Mouse (Mus musculus): ENCODE measurements around the gene Vgf. TPM values are rescaled to one million over a fixed set of nuclear protein-coding genes. Genes with fewer than 3 reads are reported as not detected.

The Vgf gene
- polyA plus RNA-seq, 1 experiment from 2014 or later, result 14.0 TPM

- H3K27ac ChIP-seq (replicated peaks), result no peak overlapping the region
- H3K9me3 ChIP-seq (replicated peaks), result no peaks in the 10 kb centered on the region
- peaks cover 48% of the 10 kb centered on the region for H3K27me3 ChIP-seq (replicated peaks)
- WGBS, result under 1% methylated on average over 78 of the region's 78 CpGs
- H3K4me3 ChIP-seq (replicated peaks), result peak overlapping the region; percentile 58
- H3K36me3 ChIP-seq, result peaks cover 9% of the 10 kb centered on the region
- peak overlapping the region; percentile 100 for H3K4me2 ChIP-seq
- H3K9ac ChIP-seq (replicated peaks), result peak overlapping the region; percentile 62
- ATAC-seq (ENCODE audit: low FRiP score), result no peak
- peaks cover 48% of the 10 kb centered on the region for H3K4me1 ChIP-seq
Observed at GRCm38 (mm10) chr5:137031076-137032032, 5.2 kb downstream of the Vgf start.

GRCm38 (mm10) chr5:137032033-137032421 lies 5.8 kb downstream of the Vgf start:
- peak; percentile 0; the same call in 1 of the 2 replicates for ATAC-seq (ENCODE audit: low FRiP score)
- Histone ChIP-seq H3K27ac (replicated peaks) (0 out of 2 replicates have a peak overlapping the region, but pooled peaks have one; percentile 41), H3K9ac (replicated peaks) (peak overlapping the region; percentile 62), H3K9me3 (replicated peaks) (no peaks in the 10 kb centered on the region), H3K4me3 (replicated peaks) (peak overlapping the region; percentile 58), H3K36me3 (peaks cover 15% of the 10 kb centered on the region), H3K4me1 (peaks cover 48% of the 10 kb centered on the region), H3K4me2 (peak overlapping the region; percentile 100), H3K27me3 (replicated peaks) (peaks cover 42% of the 10 kb centered on the region)
- under 1% methylated on average over 28 of the region's 33 CpGs for WGBS

GRCm38 (mm10) chr5:137032641-137033074 lies 6.5 kb downstream of the Vgf start:
- peak; percentile 57 for ATAC-seq (ENCODE audit: low FRiP score)
- peak overlapping the region; percentile 62 for H3K9ac ChIP-seq (replicated peaks)
- peaks cover 48% of the 10 kb centered on the region for H3K4me1 ChIP-seq
- peak overlapping the region; percentile 100 for H3K4me2 ChIP-seq
- no peaks in the 10 kb centered on the region for H3K9me3 ChIP-seq (replicated peaks)
- H3K4me3 ChIP-seq (replicated peaks), result peak overlapping the region; percentile 58
- peaks cover 22% of the 10 kb centered on the region for H3K36me3 ChIP-seq
- peaks cover 38% of the 10 kb centered on the region for H3K27me3 ChIP-seq (replicated peaks)
- H3K27ac ChIP-seq (replicated peaks), result 0 out of 2 replicates have a peak overlapping the region, but pooled peaks have one; percentile 41
- WGBS, result 2% methylated on average over 40 of the region's 49 CpGs

GRCm38 (mm10) chr5:137036211-137036610 lies 10.0 kb downstream of the Vgf start:
- peaks cover 51% of the 10 kb centered on the region for H3K36me3 ChIP-seq
- WGBS, result 91% methylated on average over 13 of the region's 13 CpGs
- H3K27ac ChIP-seq (replicated peaks), result no peak overlapping the region
- no peak overlapping the region for H3K4me2 ChIP-seq
- ATAC-seq (ENCODE audit: low FRiP score), result no peak
- no peaks in the 10 kb centered on the region for H3K9me3 ChIP-seq (replicated peaks)
- peaks cover 22% of the 10 kb centered on the region for H3K4me1 ChIP-seq
- no peak overlapping the region for H3K9ac ChIP-seq (replicated peaks)
- H3K4me3 ChIP-seq (replicated peaks), result no peak overlapping the region
- peaks cover 6% of the 10 kb centered on the region for H3K27me3 ChIP-seq (replicated peaks)

GRCm38 (mm10) chr5:137039453-137039852 lies 13.3 kb downstream of the Vgf start:
- no peak for ATAC-seq (ENCODE audit: low FRiP score)
- Histone ChIP-seq H3K36me3 (peaks cover 66% of the 10 kb centered on the region), H3K27ac (replicated peaks) (no peak overlapping the region), H3K9ac (replicated peaks) (no peak overlapping the region), H3K4me3 (replicated peaks) (no peak overlapping the region), H3K9me3 (replicated peaks) (no peaks in the 10 kb centered on the region), H3K27me3 (replicated peaks) (no peaks in the 10 kb centered on the region), H3K4me1 (no peaks in the 10 kb centered on the region), H3K4me2 (no peak overlapping the region)
- WGBS, result 93% methylated on average over 10 of the region's 10 CpGs

- Histone ChIP-seq H3K27me3 (replicated peaks) (no peaks in the 10 kb centered on the region), H3K9ac (replicated peaks) (no peak overlapping the region), H3K27ac (replicated peaks) (no peak overlapping the region), H3K9me3 (replicated peaks) (no peaks in the 10 kb centered on the region), H3K4me1 (peaks cover 13% of the 10 kb centered on the region), H3K36me3 (peaks cover 57% of the 10 kb centered on the region), H3K4me2 (no peak overlapping the region), H3K4me3 (replicated peaks) (no peak overlapping the region)
- ATAC-seq (ENCODE audit: low FRiP score), result no peak
- 90% methylated on average over 10 of the region's 10 CpGs for WGBS
Observed at GRCm38 (mm10) chr5:137041442-137041841, 15.2 kb downstream of the Vgf start.

- Histone ChIP-seq H3K27ac (replicated peaks) (no peak overlapping the region), H3K9ac (replicated peaks) (no peak overlapping the region), H3K4me2 (no peak overlapping the region), H3K36me3 (peaks cover 33% of the 10 kb centered on the region), H3K4me1 (peaks cover 16% of the 10 kb centered on the region), H3K9me3 (replicated peaks) (no peaks in the 10 kb centered on the region), H3K4me3 (replicated peaks) (no peak overlapping the region), H3K27me3 (replicated peaks) (no peaks in the 10 kb centered on the region)
- ATAC-seq (ENCODE audit: low FRiP score), result no peak
- WGBS, result 96% methylated on average over 7 of the region's 7 CpGs
Observed at GRCm38 (mm10) chr5:137043997-137044396, 17.8 kb downstream of the Vgf start.

GRCm38 (mm10) chr5:137045402-137046323 lies 19.5 kb downstream of the Vgf start, which contains the start of gene Ap1s1:
Ap1s1 (minus strand) TSS chr5:137046135.
- H3K9me3 ChIP-seq (replicated peaks), result no peaks in the 10 kb centered on the region
- under 1% methylated on average over 48 of the region's 48 CpGs for WGBS
- peak within 1 kb of the TSS; percentile 67 for H3K4me3 ChIP-seq (replicated peaks)
- peak within 1 kb of the TSS; percentile 77 for H3K27ac ChIP-seq (replicated peaks)
- peaks cover 18% of the 10 kb centered on the region for H3K4me1 ChIP-seq
- H3K36me3 ChIP-seq, result peaks cover 19% of the 10 kb centered on the region
- ATAC-seq (ENCODE audit: low FRiP score), result peak; percentile 91
- H3K27me3 ChIP-seq (replicated peaks), result no peaks in the 10 kb centered on the region
- H3K4me2 ChIP-seq, result peak within 1 kb of the TSS; percentile 93
- peak within 1 kb of the TSS; percentile 83 for H3K9ac ChIP-seq (replicated peaks)

GRCm38 (mm10) chr5:137046324-137046718 lies 20.1 kb downstream of the Vgf start:
- H3K4me3 ChIP-seq (replicated peaks), result peak overlapping the region; percentile 67
- H3K27me3 ChIP-seq (replicated peaks), result no peaks in the 10 kb centered on the region
- H3K36me3 ChIP-seq, result peaks cover 14% of the 10 kb centered on the region
- no peak; the same call in 1 of the 2 replicates for ATAC-seq (ENCODE audit: low FRiP score)
- H3K9ac ChIP-seq (replicated peaks), result no peak overlapping the region
- peaks cover 23% of the 10 kb centered on the region for H3K4me1 ChIP-seq
- peak overlapping the region; percentile 76 for H3K27ac ChIP-seq (replicated peaks)
- WGBS, result 22% methylated on average over 5 of the region's 5 CpGs
- H3K4me2 ChIP-seq, result peak overlapping the region; percentile 93
- no peaks in the 10 kb centered on the region for H3K9me3 ChIP-seq (replicated peaks)

- Histone ChIP-seq H3K4me3 (replicated peaks) (no peak overlapping the region), H3K4me1 (peaks cover 23% of the 10 kb centered on the region), H3K27me3 (replicated peaks) (no peaks in the 10 kb centered on the region), H3K9ac (replicated peaks) (no peak overlapping the region), H3K27ac (replicated peaks) (no peak overlapping the region), H3K36me3 (peaks cover 7% of the 10 kb centered on the region), H3K4me2 (no peak overlapping the region), H3K9me3 (replicated peaks) (no peaks in the 10 kb centered on the region)
- no peak for ATAC-seq (ENCODE audit: low FRiP score)
Observed at GRCm38 (mm10) chr5:137046991-137047390, 20.8 kb downstream of the Vgf start.

- 18% methylated on average over 6 of the region's 6 CpGs for WGBS
- peaks cover 13% of the 10 kb centered on the region for H3K4me1 ChIP-seq
- no peak for ATAC-seq (ENCODE audit: low FRiP score)
- no peak overlapping the region for H3K27ac ChIP-seq (replicated peaks)
- no peak overlapping the region; the same call in 1 of the 2 replicates for H3K4me2 ChIP-seq
- no peaks in the 10 kb centered on the region for H3K36me3 ChIP-seq
- H3K4me3 ChIP-seq (replicated peaks), result no peak overlapping the region
- no peaks in the 10 kb centered on the region for H3K27me3 ChIP-seq (replicated peaks)
- no peaks in the 10 kb centered on the region for H3K9me3 ChIP-seq (replicated peaks)
- H3K9ac ChIP-seq (replicated peaks), result no peak overlapping the region
Observed at GRCm38 (mm10) chr5:137051125-137051524, 24.9 kb downstream of the Vgf start.
